Mouse (Mus musculus) heart, postnatal 4 days (tissue): ENCODE data around the gene Lrrc3c. TPM values are rescaled to one million over a fixed set of nuclear protein-coding genes. Genes with fewer than 3 reads are reported as not detected.

Experiments
- DNase-seq: peaks from one replicate; pipeline ENCODE4 v3.0.0; 2021
- total RNA-seq, 2 experiments: library from RNA; stranded (reverse); gene quantifications; 2 replicates each; pipeline ENCODE4 v1.2.3; 2021

Lrrc3c gene
- total RNA-seq, result not detected

GRCm38 (mm10) chr11:98597991-98598390, at the start of gene Lrrc3c:
Gene Lrrc3c (plus strand): TSS chr11:98598291.
- DNase-seq, result no peak

GRCm38 (mm10) chr11:98549363-98549762, 48.7 kb upstream of the Lrrc3c start:
- no peak for DNase-seq

- DNase-seq, result no peak
Observed at GRCm38 (mm10) chr11:98550311-98550974, 47.6 kb upstream of the Lrrc3c start.

- DNase-seq, result peak; percentile 89
Observed at GRCm38 (mm10) chr11:98550975-98551828, 46.9 kb upstream of the Lrrc3c start, which contains the start of gene Zpbp2. Gene Zpbp2 (plus strand): TSS chr11:98551097.

GRCm38 (mm10) chr11:98553966-98554365, 44.1 kb upstream of the Lrrc3c start:
- DNase-seq, result no peak

GRCm38 (mm10) chr11:98555124-98555700, 42.9 kb upstream of the Lrrc3c start:
- DNase-seq, result no peak

GRCm38 (mm10) chr11:98560942-98561341, 37.1 kb upstream of the Lrrc3c start:
- no peak for DNase-seq

GRCm38 (mm10) chr11:98563025-98563424, 35.1 kb upstream of the Lrrc3c start:
- DNase-seq, result no peak

- no peak for DNase-seq
Observed at GRCm38 (mm10) chr11:98563921-98564414, 34.1 kb upstream of the Lrrc3c start.

- DNase-seq, result no peak
Observed at GRCm38 (mm10) chr11:98568326-98568725, 29.8 kb upstream of the Lrrc3c start.

- DNase-seq, result no peak
Observed at GRCm38 (mm10) chr11:98569461-98569860, 28.6 kb upstream of the Lrrc3c start.

- no peak for DNase-seq
Observed at GRCm38 (mm10) chr11:98577776-98578175, 20.3 kb upstream of the Lrrc3c start.

- no peak for DNase-seq
Observed at GRCm38 (mm10) chr11:98580301-98581121, 17.6 kb upstream of the Lrrc3c start.

- no peak for DNase-seq
Observed at GRCm38 (mm10) chr11:98581286-98582029, 16.6 kb upstream of the Lrrc3c start.

- DNase-seq, result no peak
Observed at GRCm38 (mm10) chr11:98582030-98582388, 16.1 kb upstream of the Lrrc3c start.

- no peak for DNase-seq
Observed at GRCm38 (mm10) chr11:98582551-98583264, 15.4 kb upstream of the Lrrc3c start.

- no peak for DNase-seq
Observed at GRCm38 (mm10) chr11:98583265-98583552, 14.9 kb upstream of the Lrrc3c start.

GRCm38 (mm10) chr11:98583571-98583970, 14.5 kb upstream of the Lrrc3c start:
- no peak for DNase-seq

- no peak for DNase-seq
Observed at GRCm38 (mm10) chr11:98584146-98584545, 13.9 kb upstream of the Lrrc3c start.

- no peak for DNase-seq
Observed at GRCm38 (mm10) chr11:98584629-98585177, 13.4 kb upstream of the Lrrc3c start.
